Mouse (Mus musculus) urinary bladder, postnatal 25 days (tissue): ENCODE measurements at regions not wholly inside any gene's neighbourhood (a gene's known extent, or its start where the extent isn't known, plus 50 kb on each side); places are given as distances from the start of the nearest gene placed in this dataset.

Source experiments
- DNase-seq: peaks from one replicate; pipeline ENCODE4 v3.0.0; 2022; ENCODE audit warnings: low spot score

DNA sequence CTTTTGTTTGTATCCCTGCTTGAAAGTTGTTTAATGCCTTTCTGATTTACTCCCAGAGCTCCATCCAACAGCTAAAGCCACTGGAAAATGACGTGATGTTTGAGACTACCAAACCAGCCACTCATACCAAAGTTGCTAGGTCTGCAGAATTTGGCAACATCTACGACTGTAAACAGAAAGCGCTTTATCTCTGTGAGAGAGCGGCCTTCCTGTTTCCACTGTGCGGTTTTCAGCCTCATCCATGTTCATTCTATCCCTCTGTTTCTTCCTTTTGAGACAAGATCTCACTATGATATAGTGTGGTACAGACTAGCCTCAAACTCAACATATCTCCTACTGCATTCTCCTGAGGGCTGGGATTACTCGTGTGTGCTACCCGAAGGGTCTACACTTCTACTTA is 100.0 kb downstream of the Tmem30b start:
- DNase-seq: no peak

- no peak for DNase-seq
Observed at GRCm38 (mm10) chr12:73445562-73445961, 100.6 kb downstream of the Tmem30b start.

DNA sequence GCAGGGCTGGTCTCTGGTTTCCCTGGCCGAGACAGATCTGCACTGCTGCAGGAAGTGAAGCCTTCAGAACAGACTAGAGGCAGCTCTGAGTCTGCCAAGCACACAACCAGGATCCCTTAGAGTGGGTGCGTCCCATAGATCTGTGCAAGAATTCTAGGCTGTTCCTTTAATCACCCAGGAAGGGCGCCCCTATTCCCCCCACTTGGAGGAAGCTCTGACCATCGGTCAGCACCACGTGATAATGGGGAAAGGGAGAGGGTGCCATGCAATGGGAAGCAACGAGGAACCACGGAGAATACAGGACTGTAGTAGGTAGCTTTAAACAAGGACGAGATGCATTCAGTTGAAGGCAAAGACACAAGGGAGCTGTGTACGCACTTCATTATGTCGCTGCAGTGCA is 101.1 kb downstream of the Tmem30b start:
- DNase-seq: no peak

DNA sequence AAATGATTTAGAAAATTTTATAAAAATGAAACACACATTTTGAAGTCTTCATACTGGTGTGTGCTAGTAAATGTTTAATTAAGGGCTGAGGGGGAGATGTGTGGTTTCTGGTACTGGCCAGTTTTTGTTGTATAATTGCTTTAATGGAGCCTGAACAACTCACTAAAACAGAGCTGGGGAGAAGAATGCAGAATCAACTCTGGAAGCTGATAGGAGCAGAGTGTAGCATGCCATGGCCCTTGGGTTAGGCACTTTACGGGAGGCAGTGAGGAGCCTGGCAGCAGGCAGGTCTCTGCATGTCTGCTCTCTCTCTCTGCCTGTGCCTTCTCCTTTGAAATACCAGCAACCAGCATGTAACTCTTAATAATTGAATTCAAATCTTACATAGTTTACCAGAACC is 104.9 kb downstream of the Tmem30b start:
- DNase-seq: no peak

- no peak for DNase-seq
Observed at GRCm38 (mm10) chr12:73434684-73435083, 111.5 kb downstream of the Tmem30b start.

DNA sequence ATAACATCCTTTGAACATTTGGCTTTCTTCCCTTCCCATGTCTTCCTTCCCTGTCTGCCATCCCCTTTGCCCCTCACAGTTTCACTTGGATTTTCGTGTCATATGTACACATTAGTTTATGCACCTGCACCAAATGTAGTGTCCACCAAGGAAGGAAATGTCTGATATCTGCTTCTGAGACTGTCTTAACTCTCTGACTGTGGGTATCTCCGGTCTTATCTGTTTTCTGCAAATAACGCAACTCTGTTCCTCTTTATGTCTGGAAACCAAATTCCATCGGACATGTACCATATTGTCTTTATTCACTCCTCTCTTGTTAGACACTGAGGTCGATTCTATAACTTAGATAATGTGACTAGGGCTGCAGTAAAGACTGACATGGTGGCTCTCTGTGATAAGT is 113.6 kb downstream of the Tmem30b start:
- DNase-seq: no peak

DNA sequence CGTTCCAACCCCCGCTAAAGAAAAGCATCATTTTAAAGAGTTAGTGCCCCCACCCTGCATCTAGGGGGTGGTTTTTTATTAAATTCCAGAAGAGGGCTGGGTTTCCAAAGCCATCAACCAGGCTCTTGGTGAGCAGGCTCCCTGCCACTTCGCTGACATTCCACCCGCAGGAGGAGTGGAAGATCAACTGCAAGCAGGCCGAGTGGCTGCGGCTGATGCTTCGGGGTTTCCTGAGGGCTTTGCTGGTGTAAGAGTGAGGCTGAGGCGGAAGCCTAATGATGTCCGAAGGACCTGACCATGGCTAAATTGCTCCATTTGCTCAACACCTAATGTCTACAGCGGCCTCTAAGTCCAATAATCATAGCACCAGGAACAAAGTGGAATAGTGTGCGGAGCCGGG is 118.0 kb downstream of the Tmem30b start:
- DNase-seq: no peak

DNA sequence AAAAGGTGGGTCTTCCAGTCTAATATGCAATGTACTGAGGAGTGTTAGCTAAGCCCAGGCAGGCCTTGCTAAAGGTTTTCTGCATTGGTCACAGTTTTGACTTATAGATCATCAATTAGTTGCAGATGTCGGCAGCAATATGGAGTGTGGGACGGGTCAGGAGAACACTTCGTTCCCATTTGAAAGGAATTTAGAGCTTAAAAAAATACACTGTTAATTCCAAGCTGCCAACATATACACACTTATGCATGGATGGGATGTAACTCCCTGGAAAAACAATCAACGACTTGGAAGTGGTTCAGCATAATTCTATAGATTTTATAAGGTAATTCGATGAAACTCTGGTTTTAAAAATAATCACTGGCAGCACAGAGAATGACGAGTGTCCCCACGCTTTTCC is 121.4 kb downstream of the Tmem30b start:
- DNase-seq: no peak

DNA sequence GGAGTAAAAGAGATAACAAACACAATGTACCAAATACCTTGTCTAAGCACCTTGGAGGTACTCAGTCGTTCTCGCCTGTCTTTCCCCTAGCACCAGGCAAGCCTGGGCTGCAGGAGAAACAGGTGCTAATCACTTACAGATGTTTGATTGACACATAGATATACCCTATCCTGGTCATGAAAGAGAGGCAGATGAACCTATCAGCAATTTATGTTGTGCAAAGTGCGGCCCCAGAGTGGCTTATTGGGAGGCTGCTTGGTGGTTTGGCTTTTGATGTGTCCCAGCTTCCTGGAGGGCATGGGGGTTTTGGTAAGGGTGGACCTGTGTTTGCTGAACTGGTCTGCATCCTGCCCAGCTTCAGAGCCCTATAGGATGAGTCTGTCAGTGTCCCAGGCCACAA is 129.1 kb downstream of the Tmem30b start:
- no peak for DNase-seq

GRCm38 (mm10) chr12:73416367-73416897 is 129.8 kb downstream of the Tmem30b start:
- DNase-seq: no peak

DNA sequence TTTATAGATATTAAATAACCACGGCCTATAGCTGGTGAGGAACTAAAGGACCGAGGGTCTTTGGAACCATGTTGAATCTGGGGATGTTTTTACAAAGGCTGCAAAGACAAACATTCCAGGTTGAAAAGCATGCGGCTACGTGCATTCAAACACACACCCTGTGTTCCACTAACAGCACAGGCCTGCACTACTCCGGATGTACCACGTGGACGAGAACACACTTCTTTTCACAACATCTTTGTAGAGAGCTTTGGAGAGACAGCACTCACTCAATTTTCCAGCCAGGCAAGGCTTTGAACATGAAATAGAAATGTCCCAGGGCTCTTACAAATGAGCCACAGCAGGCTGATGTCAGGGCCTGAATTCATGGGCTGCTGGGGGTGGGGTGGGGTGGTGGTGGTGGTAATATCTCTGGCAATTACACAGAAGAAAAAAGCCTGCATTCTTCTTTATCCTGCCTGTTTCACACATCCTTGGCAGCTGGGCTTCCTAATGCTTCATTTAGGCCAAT is 129.3 kb downstream of the Slc38a6 start:
- DNase-seq: no peak

- no peak for DNase-seq
Observed at GRCm38 (mm10) chr12:73413439-73414196, 127.0 kb downstream of the Slc38a6 start.

DNA sequence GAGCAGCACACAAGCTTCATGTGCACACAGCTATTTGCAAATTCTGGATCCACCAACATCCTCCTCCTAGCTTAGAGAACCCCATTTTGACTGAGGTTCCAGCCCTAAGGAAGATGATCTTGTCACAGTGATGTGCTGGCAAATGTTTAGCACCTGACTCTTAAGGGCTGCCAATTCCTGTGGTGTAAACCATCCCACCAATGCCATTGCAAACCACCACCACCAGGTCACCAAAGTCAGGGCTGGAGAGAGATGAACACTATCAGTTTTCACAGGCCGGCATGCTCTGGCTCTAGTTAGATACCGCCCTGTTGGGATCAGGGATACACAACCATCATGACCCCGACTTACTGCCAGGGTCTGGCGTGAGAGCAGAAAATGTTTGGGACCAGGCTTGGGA is 125.9 kb downstream of the Slc38a6 start:
- DNase-seq: no peak

DNA sequence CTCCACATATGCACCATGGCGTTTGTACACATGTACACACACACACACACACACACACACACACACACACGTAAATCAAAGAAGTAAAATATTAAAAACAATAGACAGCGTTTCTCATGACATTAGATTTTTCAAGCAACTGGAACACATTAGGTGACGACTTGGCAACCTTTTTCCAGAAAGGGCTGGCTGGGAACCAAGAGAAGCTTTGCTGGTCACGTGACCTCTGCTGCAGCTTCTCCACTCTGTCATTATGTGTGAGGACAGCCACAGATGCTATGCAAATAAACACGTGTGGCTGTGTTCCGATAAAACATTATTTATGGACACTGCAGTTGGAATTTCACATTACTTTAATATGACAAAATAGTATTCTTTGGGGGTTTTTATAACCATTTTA is 124.3 kb downstream of the Slc38a6 start:
- DNase-seq: no peak

DNA sequence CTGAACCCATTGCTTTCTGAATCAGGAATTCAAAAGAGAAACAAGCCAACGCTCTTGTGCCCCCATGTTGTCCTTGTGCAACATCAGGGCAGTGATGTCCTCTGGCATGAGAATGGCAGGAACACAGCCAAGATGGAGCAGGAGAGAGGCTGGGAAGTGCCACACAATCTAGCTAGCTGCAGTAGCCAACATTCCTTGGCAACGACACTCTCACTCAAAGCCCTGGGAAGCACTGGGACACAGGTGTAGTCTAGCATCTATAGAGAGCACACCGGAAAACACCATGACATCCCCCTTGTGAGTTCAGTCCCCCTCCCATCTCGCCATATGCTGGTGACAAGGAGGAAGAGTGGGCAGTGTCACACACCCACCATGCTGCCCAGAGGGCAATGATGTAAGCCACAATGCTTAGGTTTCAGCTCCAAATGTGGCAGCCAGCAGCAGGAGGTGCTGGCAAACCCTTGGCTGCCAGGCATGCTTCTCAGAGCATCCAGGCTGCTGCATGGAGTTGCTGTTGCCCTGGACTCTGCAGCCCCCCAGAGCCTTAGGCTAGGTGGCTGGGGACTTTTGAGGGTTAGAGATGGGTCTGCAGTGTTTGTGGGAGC is 123.0 kb downstream of the Slc38a6 start:
- no peak for DNase-seq

DNA sequence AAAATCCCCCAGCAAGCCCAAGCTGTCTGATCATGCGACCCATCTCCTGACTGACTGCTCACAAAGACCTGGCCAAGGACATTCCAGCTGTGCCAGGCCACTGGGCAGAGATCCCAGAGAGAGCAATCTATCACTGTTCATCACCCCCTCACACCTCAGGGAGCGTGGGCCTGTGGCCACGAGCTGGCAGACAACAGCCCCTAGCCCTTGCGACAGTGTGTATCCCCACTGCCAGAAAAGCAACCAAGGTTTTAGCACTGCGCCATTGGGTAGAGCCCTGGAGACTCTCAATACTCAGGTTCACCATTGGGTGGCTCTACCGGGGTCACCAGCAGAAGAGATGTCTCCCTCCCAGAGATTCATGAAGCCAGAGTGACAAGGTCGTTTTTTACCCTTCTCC is 122.0 kb downstream of the Slc38a6 start:
- DNase-seq: no peak

- DNase-seq: no peak
Observed at GRCm38 (mm10) chr12:73408165-73408564, 121.6 kb downstream of the Slc38a6 start.

- DNase-seq: no peak
Observed at GRCm38 (mm10) chr12:73406556-73407087, 120.0 kb downstream of the Slc38a6 start.

DNA sequence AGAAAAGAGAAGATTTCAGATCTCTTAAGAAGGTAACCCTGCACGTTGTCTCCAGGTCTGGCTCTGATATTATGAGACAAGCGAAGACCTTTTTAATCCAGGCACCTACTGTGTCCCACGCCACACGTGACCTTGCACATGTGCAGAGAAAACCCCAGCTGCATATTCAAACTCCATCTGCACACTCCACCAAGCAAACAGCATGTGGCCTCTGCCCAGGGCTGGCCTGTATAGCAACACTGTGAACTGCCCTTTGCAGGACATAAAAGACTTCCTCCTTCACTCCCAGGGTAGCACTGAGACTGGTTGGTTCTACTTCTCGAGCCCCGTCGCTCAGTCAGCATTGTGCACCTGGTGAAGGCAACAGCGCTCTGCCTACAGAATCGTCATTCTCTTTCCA is 119.0 kb downstream of the Slc38a6 start:
- no peak for DNase-seq

DNA sequence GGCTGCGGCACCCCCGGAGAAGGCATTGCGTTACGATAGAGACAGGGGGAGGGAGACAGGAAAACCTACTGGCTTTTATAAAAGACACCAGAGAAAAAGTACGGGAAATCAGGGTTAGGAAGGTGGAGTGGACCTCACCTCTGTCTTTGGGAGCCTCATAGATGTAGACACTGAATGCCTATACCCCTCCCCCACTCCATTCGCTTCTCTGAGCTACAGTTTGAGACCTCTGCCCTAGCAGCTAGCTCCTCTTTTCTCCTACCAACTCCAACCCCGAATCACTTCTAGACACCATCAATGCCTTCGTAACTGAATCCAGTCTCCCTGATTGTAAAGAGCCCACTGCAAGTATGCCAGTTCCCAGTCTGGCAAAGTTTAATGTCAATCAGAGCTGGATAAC is 118.5 kb downstream of the Slc38a6 start:
- DNase-seq: no peak

DNA sequence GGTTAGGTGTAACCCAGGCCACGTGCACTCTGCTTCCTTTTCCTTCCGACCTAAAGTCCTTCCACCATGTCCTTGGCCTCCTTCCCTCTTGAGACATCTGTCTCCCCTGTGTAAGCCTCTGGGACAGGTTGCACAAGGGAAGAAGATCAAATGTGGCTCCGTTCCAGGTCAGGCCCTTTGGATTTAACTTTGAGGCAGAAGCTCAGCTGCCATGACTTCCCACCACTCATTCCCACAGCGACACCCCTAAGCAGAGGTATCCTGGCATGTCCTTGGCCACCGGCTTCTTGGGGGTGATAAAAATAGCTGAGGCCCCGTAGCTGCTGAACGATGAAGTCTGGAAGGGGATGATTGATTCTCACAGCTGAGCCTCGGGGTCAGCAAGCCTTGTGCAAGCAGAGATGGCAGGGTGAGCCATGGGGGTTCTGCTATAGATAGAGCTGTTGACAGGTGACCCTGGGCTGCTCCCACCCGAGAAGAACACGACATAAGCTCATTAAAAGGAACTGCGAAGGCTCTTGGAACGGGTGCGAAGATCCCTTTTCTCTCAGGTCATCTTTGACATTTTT is 117.4 kb downstream of the Slc38a6 start:
- no peak for DNase-seq
